Mouse (Mus musculus) heart, embryonic 16.5 days (tissue): ENCODE measurements around the gene Ramp2. TPM values are rescaled to one million over a fixed set of nuclear protein-coding genes. Genes with fewer than 3 reads are reported as not detected.
A peak's percentile ranks its signal among the peaks of the same experiment; 100 is the strongest.

Source experiments
- ATAC-seq: fragments of 200-750 bp; cut with Nextera tagmentation; replicated peaks from 2 replicates; pipeline ENCODE4 v1.8.0; 2017; ENCODE audit warnings: moderate number of reproducible peaks; ENCODE audit not compliant: insufficient read depth, low FRiP score; ENCODE audit errors: extremely low read depth
- H3K27ac ChIP-seq: fragments of 300-500 bp; sonication (generic); 2 replicates; pipeline ENCODE4 v1.5.1; 2014; ENCODE audit warnings: mild to moderate bottlenecking, low read length, control low read depth, moderate library complexity
- H3K27me3 ChIP-seq: fragments of 300-500 bp; sonication (generic); 2 replicates; pipeline ENCODE4 v1.6.1; 2014; ENCODE audit warnings: low read length, mixed read lengths; ENCODE audit not compliant: control insufficient read depth, insufficient read depth
- H3K36me3 ChIP-seq: fragments of 300-500 bp; sonication (generic); 2 replicates; pipeline ENCODE4 v1.6.1; 2014; ENCODE audit not compliant: control insufficient read depth, insufficient read depth
- H3K4me1 ChIP-seq: fragments of 300-500 bp; sonication (generic); 2 replicates; pipeline ENCODE4 v1.6.1; 2014; ENCODE audit warnings: low read length, mixed read lengths; ENCODE audit not compliant: control insufficient read depth, insufficient read depth
- H3K4me2 ChIP-seq: fragments of 300-500 bp; sonication (generic); 2 replicates; pipeline ENCODE4 v1.6.1; 2014; ENCODE audit warnings: low read depth, mild to moderate bottlenecking, control low read depth, low read length
- H3K4me3 ChIP-seq: fragments of 300-500 bp; sonication (generic); 2 replicates; pipeline ENCODE4 v1.5.1; 2014; ENCODE audit warnings: mild to moderate bottlenecking, control low read depth, low read length
- H3K9ac ChIP-seq: fragments of 300-500 bp; sonication (generic); 2 replicates; pipeline ENCODE4 v1.6.1; 2014; ENCODE audit warnings: low read length, control low read depth
- H3K9me3 ChIP-seq: fragments of 300-500 bp; sonication (generic); replicated peaks from 2 replicates; pipeline ENCODE4 v1.6.1; 2016; ENCODE audit warnings: low read length; ENCODE audit not compliant: control insufficient read depth
- WGBS: fragments of 180-500 bp; shearing (Covaris S2); extraction: QIAGEN DNeasy Blood & Tissue Kit; methylation state at CpG from one replicate; pipeline ENCODE4 v1.1.7; 2014; 5-methylcytosine and 5-hydroxymethylcytosine counted together
- polyA plus RNA-seq: library from polyadenylated mRNA; unstranded; fragments of >200 nt; fragmentation: Nextera tagmentation; extraction: Ambion mirVana; gene quantifications from 2 replicates; pipeline ENCODE4 v1.2.1, GENCODE M21; 2015

The Ramp2 gene
- polyA plus RNA-seq, 1 experiment from 2014 or later = 203 TPM

GRCm38 (mm10) chr11:101287306-101287705 is 41.5 kb downstream of the Ramp2 start:
- WGBS = 81% methylated on average over 9 of the region's 9 CpGs
- no peak overlapping the region for H3K4me2 ChIP-seq

GRCm38 (mm10) chr11:101291231-101291630 is 45.4 kb downstream of the Ramp2 start:
- ATAC-seq = no peak
- Histone ChIP-seq H3K9me3 (no peaks in the 10 kb centered on the region), H3K27ac (no peak overlapping the region), H3K9ac (no peak overlapping the region), H3K27me3 (no peaks in the 10 kb centered on the region), H3K36me3 (peaks cover 61% of the 10 kb centered on the region), H3K4me3 (no peak overlapping the region), H3K4me2 (no peak overlapping the region), H3K4me1 (no peaks in the 10 kb centered on the region)
- 94% methylated on average over 8 of the region's 8 CpGs for WGBS

More at GRCm38 (mm10) chr11:101287306-101287705, 41.5 kb downstream of the Ramp2 start:
- Histone ChIP-seq H3K9me3 (no peaks in the 10 kb centered on the region), H3K36me3 (peaks cover 40% of the 10 kb centered on the region), H3K27me3 (no peaks in the 10 kb centered on the region), H3K4me3 (no peak overlapping the region), H3K27ac (no peak overlapping the region), H3K9ac (no peak overlapping the region), H3K4me1 (no peaks in the 10 kb centered on the region)
- no peak for ATAC-seq

- H3K4me1 ChIP-seq = no peaks in the 10 kb centered on the region
- H3K36me3 ChIP-seq = peaks cover 40% of the 10 kb centered on the region
- no peak for ATAC-seq
- H3K9me3 ChIP-seq = no peaks in the 10 kb centered on the region
- H3K4me3 ChIP-seq = no peak overlapping the region
- H3K9ac ChIP-seq = no peak overlapping the region
- H3K27me3 ChIP-seq = no peaks in the 10 kb centered on the region
- H3K27ac ChIP-seq = no peak overlapping the region
- WGBS = 92% methylated on average over 8 of the region's 8 CpGs
- no peak overlapping the region for H3K4me2 ChIP-seq
These were observed 49.4 kb downstream of the Ramp2 start for GRCm38 (mm10) chr11:101295191-101295590.

DNA sequence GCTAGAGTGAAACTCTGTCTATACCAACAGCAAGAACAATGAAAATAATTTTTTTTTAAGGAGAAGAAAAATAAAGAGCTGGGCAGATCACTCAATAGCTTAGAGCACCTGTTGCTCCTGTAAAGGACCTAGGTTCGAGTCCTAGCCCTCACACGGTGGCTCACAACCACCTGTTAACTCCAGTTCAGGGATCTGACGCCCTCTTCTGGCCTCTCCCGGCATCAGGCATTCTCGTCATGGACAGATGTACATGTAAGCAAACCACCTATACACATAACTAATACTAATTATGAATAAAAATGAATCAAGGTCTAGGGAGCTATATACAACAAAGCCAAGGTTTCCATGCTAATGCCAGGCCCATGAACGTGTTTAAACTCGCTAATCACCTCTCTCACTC is 55.1 kb downstream of the Ramp2 start:
- H3K4me1 ChIP-seq = peaks cover 11% of the 10 kb centered on the region
- H3K36me3 ChIP-seq = peaks cover 10% of the 10 kb centered on the region; the same call in 1 of the 2 replicates
- peak overlapping the region; percentile 94 for H3K4me2 ChIP-seq
- H3K27ac ChIP-seq = no peak overlapping the region
- peak overlapping the region; percentile 92 for H3K4me3 ChIP-seq
- H3K9ac ChIP-seq = peak overlapping the region; percentile 89
- WGBS = 62% methylated on average over 7 of the region's 7 CpGs
- no peaks in the 10 kb centered on the region for H3K9me3 ChIP-seq
- no peak for ATAC-seq
- no peaks in the 10 kb centered on the region for H3K27me3 ChIP-seq

DNA sequence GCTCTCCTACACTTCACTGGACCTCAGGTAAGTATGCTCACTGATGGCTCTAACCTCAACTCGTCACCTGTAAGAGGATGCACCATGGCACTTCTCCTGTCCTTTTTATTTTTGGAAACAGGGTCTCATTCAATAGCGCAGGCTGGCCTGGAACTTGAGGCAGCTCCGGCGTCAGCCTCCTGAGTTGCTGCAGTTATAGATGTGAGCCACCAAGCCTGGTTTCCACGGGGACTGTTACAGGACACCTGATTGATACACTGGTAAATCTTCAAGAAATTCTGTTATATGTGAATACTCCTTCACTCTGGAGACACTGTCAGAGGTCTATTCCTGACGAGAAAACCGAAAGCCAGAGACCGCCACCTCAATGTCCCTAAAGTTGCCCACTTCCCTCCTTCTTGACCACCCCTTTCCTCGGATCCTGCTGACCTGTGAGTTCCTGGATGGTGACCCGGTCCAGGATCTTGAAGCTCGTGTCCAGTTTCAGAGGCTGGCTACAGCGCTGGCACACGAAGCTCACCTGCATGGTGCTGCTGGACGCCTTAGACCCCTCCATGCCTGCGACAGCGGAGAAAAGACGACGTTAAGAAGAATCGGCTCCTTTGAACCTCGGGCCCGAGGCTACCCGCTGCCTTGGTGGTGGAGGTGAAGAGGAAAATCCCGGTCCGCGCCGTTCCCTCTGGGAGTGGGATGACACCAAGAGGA is 55.6 kb downstream of the Ramp2 start:
- no peak for ATAC-seq

DNA sequence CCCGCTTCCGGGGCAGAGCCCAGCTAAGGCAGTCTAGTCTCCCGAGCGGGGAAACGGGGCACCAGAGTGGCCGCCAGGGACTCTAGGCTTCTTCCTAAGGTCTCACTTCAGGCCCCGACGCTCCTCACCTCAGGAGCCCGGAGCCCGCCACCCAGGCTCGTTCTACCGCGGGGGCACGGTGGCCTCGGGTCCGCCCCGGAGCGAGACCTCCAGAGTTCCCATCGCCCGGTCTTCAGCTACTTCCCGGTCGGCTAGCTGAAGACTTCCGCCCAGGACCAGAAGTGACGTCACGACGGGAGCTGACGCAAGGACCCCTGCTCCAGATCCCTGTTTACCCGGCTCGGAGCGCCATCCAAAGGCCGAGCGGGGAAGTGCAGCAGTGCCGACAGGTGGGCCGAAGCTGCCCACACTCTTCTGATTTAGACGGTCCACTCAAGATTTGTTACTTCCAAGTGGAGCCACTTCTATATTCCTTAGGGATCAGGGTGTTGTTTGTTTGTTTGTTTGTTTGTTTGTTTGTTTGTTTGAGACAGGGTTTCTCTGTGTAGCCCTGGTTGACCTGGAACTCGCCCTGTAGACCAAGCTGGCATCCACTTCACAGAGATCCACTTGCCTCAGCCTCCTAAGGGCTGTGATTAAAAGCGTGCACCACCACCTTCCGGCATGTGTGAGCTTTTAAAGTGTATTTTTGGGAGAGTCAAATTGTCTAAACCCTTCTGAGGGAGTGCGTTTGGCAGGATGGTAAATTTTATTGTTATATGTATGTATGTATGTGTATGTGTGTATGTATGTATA is 56.4 kb downstream of the Ramp2 start, which contains the start of gene Becn1:
Becn1 (minus strand) TSS at position 283 of the 795 bp plus-strand sequence.
- no peaks in the 10 kb centered on the region for H3K27me3 ChIP-seq
- peaks cover 8% of the 10 kb centered on the region; the same call in 1 of the 2 replicates for H3K36me3 ChIP-seq
- 5% methylated on average over 39 of the region's 39 CpGs for WGBS
- H3K27ac ChIP-seq = peak within 1 kb of the TSS; percentile 40; the same call in 1 of the 2 replicates
- peak within 1 kb of the TSS; percentile 89 for H3K9ac ChIP-seq
- H3K9me3 ChIP-seq = no peaks in the 10 kb centered on the region
- ATAC-seq = peak; percentile 95
- H3K4me1 ChIP-seq = peaks cover 11% of the 10 kb centered on the region
- peak within 1 kb of the TSS; percentile 94 for H3K4me2 ChIP-seq
- peak within 1 kb of the TSS; percentile 92 for H3K4me3 ChIP-seq

More for the DNA sequence above, 55.6 kb downstream of the Ramp2 start:
- Histone ChIP-seq H3K9me3 (no peaks in the 10 kb centered on the region), H3K36me3 (peaks cover 8% of the 10 kb centered on the region; the same call in 1 of the 2 replicates), H3K27me3 (no peaks in the 10 kb centered on the region), H3K4me3 (peak overlapping the region; percentile 92), H3K9ac (peak overlapping the region; percentile 89), H3K4me1 (peaks cover 11% of the 10 kb centered on the region), H3K4me2 (peak overlapping the region; percentile 94), H3K27ac (no peak overlapping the region; the same call in 1 of the 2 replicates)
- WGBS = 11% methylated on average over 26 of the region's 26 CpGs

DNA sequence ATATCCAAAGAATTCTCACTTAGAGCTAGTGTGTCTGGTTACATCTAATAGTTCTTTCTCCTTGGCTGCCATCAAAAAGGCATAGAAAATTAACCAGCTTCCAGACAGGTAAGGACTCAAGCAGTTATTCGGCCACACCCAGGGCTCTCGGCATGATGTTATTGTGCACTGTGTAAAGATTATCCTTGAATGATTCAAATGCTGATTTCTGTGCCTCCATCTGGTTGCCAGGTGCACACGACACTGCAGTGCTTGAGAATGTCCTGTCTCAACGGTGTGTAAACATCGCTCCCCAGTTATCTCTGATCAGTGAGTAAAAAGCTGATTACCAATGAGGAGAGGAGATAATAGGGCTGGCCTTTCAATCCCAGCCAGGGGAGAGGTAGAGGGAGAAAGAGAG is 61.9 kb downstream of the Ramp2 start:
- no peak for ATAC-seq
- H3K9me3 ChIP-seq = no peaks in the 10 kb centered on the region
- no peak overlapping the region for H3K9ac ChIP-seq
- no peaks in the 10 kb centered on the region for H3K27me3 ChIP-seq
- H3K4me3 ChIP-seq = no peak overlapping the region
- H3K4me2 ChIP-seq = no peak overlapping the region
- H3K36me3 ChIP-seq = no peaks in the 10 kb centered on the region
- no peaks in the 10 kb centered on the region for H3K4me1 ChIP-seq
- no peak overlapping the region for H3K27ac ChIP-seq
- WGBS = 30% methylated on average over 5 of the region's 5 CpGs
